Mouse (Mus musculus): ENCODE results near the gene Zfyve9.

The Zfyve9 gene

GRCm38 (mm10) chr4:108610935-108611334 is 169.7 kb downstream of the Zfyve9 start:
- no peak for DNase-seq (ENCODE audit: low spot score in 2 of 2)

- DNase-seq (ENCODE audit: low spot score in 2 of 2): no peak
Observed at GRCm38 (mm10) chr4:108608651-108609050, 171.9 kb downstream of the Zfyve9 start.

DNA sequence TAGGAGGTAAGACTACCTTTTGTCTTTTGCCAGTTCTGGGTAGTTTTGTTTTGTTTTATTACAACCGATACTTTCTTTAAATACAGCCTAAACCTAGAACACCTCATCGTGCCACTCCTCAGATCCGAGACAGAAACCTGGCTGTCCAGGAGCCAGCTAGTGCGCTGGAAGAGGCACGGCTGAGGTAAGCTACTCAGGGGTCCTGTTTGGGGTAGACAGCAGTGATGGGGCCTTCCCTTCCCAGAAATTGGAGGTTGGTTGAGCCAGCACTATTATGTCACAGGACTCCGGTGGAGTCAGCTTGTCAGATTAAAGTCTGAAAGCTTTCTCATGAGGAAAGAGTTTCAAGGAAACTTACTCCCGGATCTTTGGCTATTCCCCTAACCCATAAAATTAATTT is 178.7 kb downstream of the Zfyve9 start:
- no peak for DNase-seq (ENCODE audit: low spot score in 2 of 2)

GRCm38 (mm10) chr4:108598306-108598705 is 182.3 kb downstream of the Zfyve9 start:
- DNase-seq (ENCODE audit: low spot score in 2 of 2): no peak

DNA sequence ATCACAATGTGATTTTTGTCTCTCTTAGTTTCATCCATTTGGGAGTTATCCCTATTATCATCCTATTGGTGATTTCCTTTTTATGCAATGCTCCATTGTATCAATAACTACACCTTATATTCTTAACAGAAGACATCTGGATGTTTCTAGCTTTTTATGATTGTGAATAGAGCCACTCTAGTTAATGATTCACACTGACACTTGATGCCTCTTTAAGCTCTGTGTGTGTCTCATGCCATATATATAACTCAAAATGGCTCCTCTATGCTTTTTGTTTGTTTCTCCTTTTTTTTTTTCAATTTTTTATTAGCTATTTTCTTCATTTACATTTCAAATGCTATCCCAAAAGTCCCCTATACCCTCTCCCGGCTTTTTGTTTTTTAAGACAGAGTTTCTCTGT is 184.8 kb downstream of the Zfyve9 start:
- no peak for DNase-seq (ENCODE audit: low spot score in 2 of 2)

GRCm38 (mm10) chr4:108593376-108593775 is 187.2 kb downstream of the Zfyve9 start:
- DNase-seq (ENCODE audit: low spot score in 2 of 2): no peak

Data from spleen, postnatal 14 days (tissue).